Mouse (Mus musculus) right cerebral cortex, postnatal 14 days (tissue): ENCODE results near the gene Ppp3ca.

Experiments used
- DNase-seq: peaks from one replicate; pipeline ENCODE4 v3.0.0; 2022

Gene Ppp3ca

GRCm38 (mm10) chr3:136727877-136728276 is 58.0 kb downstream of the Ppp3ca start:
- DNase-seq = no peak

- no peak for DNase-seq
These were observed 60.1 kb downstream of the Ppp3ca start for GRCm38 (mm10) chr3:136729978-136730377.

GRCm38 (mm10) chr3:136731579-136731978 is 61.7 kb downstream of the Ppp3ca start:
- DNase-seq = no peak

- DNase-seq = no peak
These were observed 66.1 kb downstream of the Ppp3ca start for GRCm38 (mm10) chr3:136736021-136736420.

- DNase-seq = no peak
These were observed 66.9 kb downstream of the Ppp3ca start for GRCm38 (mm10) chr3:136736773-136737298.

- no peak for DNase-seq
These were observed 68.5 kb downstream of the Ppp3ca start for GRCm38 (mm10) chr3:136738474-136738873.

GRCm38 (mm10) chr3:136738914-136739313 is 69.0 kb downstream of the Ppp3ca start:
- DNase-seq = no peak

- DNase-seq = no peak
These were observed 71.7 kb downstream of the Ppp3ca start for GRCm38 (mm10) chr3:136741659-136742058.

GRCm38 (mm10) chr3:136742258-136743057 is 72.5 kb downstream of the Ppp3ca start:
- no peak for DNase-seq

GRCm38 (mm10) chr3:136744295-136744897 is 74.5 kb downstream of the Ppp3ca start:
- no peak for DNase-seq

GRCm38 (mm10) chr3:136745456-136745855 is 75.5 kb downstream of the Ppp3ca start:
- DNase-seq = no peak

- DNase-seq = no peak
These were observed 79.0 kb downstream of the Ppp3ca start for GRCm38 (mm10) chr3:136748761-136749476.

- no peak for DNase-seq
These were observed 79.5 kb downstream of the Ppp3ca start for GRCm38 (mm10) chr3:136749477-136749797.

GRCm38 (mm10) chr3:136749951-136750350 is 80.0 kb downstream of the Ppp3ca start:
- no peak for DNase-seq

- DNase-seq = no peak
These were observed 82.3 kb downstream of the Ppp3ca start for GRCm38 (mm10) chr3:136752126-136752716.

- no peak for DNase-seq
These were observed 86.2 kb downstream of the Ppp3ca start for GRCm38 (mm10) chr3:136756137-136756536.

- no peak for DNase-seq
These were observed 89.5 kb downstream of the Ppp3ca start for GRCm38 (mm10) chr3:136759446-136759845.

- DNase-seq = no peak
These were observed 91.5 kb downstream of the Ppp3ca start for GRCm38 (mm10) chr3:136761292-136761978.

GRCm38 (mm10) chr3:136761979-136762341 is 92.0 kb downstream of the Ppp3ca start:
- DNase-seq = no peak

GRCm38 (mm10) chr3:136763717-136764270 is 93.9 kb downstream of the Ppp3ca start:
- DNase-seq = no peak

GRCm38 (mm10) chr3:136765569-136765968 is 95.6 kb downstream of the Ppp3ca start:
- DNase-seq = no peak

- no peak for DNase-seq
These were observed 99.0 kb downstream of the Ppp3ca start for GRCm38 (mm10) chr3:136768775-136769485.
